Mouse (Mus musculus): ENCODE results near the gene Stx16.

GRCm38 (mm10) chr2:174077776-174078338 is 1.7 kb downstream of the Stx16 start:
- no peak for TF ChIP-seq USF1 (IDR thresholded peaks at IDR 0.05; ENCODE audit: low read depth, low read length)
- peak in 1 of 3 experiments; percentile 1; a peak in 1 of 6 replicates for TF ChIP-seq CTCF (IDR thresholded peaks at IDR 0.05 in 2 of 3, conservative IDR thresholded peaks at IDR 0.05 in 1 of 3; ENCODE audit: control insufficient read depth in 1 of 3, insufficient read depth in 1 of 3, low read depth in 2 of 3, low read length in 3 of 3, poor library complexity in 1 of 3, severe bottlenecking in 1 of 3)
- TF ChIP-seq RCOR1 (IDR thresholded peaks at IDR 0.05; ENCODE audit: low read depth, low read length), result no peak
- no peak for TF ChIP-seq POLR2A (IDR thresholded peaks at IDR 0.05; ENCODE audit: control insufficient read depth in 1 of 2, insufficient read depth in 1 of 2, low read depth in 1 of 2, low read length in 2 of 2, poor library complexity in 1 of 2)
- no peak for TF ChIP-seq BHLHE40 (IDR thresholded peaks at IDR 0.05; ENCODE audit: borderline replicate concordance, low read depth, low read length)
- no peak for TF ChIP-seq NRF1 (IDR thresholded peaks at IDR 0.05; ENCODE audit: insufficient read depth, low read depth, low read length, poor library complexity, severe bottlenecking)
- no peak for TF ChIP-seq CHD1 (IDR thresholded peaks at IDR 0.05; ENCODE audit: low read depth, low read length)
- peak; percentile 24; the same call in 1 of the 2 replicates for TF ChIP-seq HCFC1 (IDR thresholded peaks at IDR 0.05; ENCODE audit: low read depth, low read length)
- TF ChIP-seq MAX (IDR thresholded peaks at IDR 0.05; ENCODE audit: low read length), result peak; percentile 54
- TF ChIP-seq GATA1 (IDR thresholded peaks at IDR 0.05; ENCODE audit: low read depth, low read length), result no peak
- TF ChIP-seq EP300 (IDR thresholded peaks at IDR 0.05; ENCODE audit: low read depth in 1 of 2, low read length in 2 of 2), result no peak
- no peak for TF ChIP-seq TCF12 (IDR thresholded peaks at IDR 0.05; ENCODE audit: low read depth, low read length)
- TF ChIP-seq USF2 (IDR thresholded peaks at IDR 0.05; ENCODE audit: borderline replicate concordance in 1 of 2, insufficient read depth in 1 of 2, low read depth in 1 of 2, low read length in 2 of 2), result no peak
- no peak for TF ChIP-seq ZMIZ1 (IDR thresholded peaks at IDR 0.05; ENCODE audit: low read depth, low read length)

All from MEL (cell line).